Mouse (Mus musculus) left cerebral cortex, postnatal 36 days (tissue): ENCODE results near the gene Pof1b. TPM values are rescaled to one million over a fixed set of nuclear protein-coding genes. Genes with fewer than 3 reads are reported as not detected.

Experiments
- DNase-seq, 2 experiments: peaks; one replicate each; pipeline ENCODE4 v3.0.0; 2021 to 2022; ENCODE audit warnings: low spot score in 2 of 2, mixed read lengths in 1 of 2
- intact Hi-C: fragments of 180-260 bp; cut with DNase I; formaldehyde crosslinking; loops from one replicate; pipeline ENCODE4 v1.15.1; 2025
- total RNA-seq, 2 experiments: library from RNA; stranded (reverse); gene quantifications; 2 replicates each; pipeline ENCODE4 v1.2.3; 2021

Pof1b gene
- not detected for total RNA-seq

DNA sequence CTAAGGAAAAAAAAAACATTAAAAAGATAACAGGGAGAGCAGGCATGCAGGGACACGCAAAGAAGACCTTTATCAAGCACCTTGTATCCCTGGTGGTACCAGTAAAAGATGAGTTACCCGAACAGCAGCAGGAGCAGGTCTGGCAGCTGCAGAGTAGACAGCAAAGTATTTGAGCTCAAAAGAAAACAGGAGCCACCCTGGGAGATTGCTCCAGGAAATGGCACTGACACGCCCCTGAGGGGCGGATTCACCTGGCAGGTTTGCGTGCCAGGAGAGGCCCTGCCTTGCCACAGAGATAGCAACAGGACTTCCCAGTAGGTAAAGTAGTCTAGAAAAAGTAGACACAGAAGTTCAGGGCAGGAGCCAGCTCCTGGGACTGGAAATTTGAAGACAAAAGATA lies at the start of gene Pof1b:
TSS of gene Pof1b (minus strand) at position 144 of the 400 bp plus-strand sequence.
- intact Hi-C loops: no loop called here
- no peak for DNase-seq

DNA sequence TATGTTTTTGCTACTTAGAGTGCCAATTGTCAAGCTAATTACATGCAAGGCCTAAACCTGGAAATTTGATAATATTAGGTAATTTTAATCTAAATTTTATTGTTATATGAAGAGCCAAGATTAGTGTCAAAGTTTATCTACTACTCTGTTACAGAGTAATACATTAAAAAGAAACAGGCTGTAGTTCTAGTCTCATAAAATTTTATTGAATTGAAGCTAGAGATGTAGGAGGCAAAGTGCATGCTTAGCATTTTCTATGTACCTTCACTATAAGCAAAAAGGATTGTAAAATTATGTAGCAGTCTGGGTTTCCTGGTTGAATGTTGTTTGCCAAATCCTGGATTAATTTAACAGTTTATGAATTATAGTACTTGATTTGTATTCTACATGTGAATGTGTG lies 18.1 kb upstream of the Pof1b start:
- no peak for DNase-seq
- intact Hi-C loops: no loop called here

DNA sequence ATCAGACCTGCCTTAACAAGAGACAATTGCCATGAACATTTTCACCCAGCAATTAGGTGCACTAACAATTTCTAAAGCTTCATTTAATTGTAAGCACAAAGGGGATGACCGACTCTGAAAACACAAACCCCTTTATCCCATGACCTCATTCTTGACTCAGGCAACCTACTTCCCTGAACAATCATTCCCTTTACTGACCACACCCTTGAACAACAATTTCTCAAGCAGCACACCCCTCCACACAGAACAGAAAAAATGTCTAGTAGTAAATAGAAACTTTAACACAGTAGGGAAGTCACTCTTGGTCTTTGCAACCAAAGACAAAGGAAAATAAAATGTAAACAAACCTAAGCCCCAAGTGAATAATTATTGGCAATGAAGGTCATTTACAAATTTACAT lies 4.1 kb downstream of the Pof1b start:
- DNase-seq: no peak
- intact Hi-C loops: no loop called here

DNA sequence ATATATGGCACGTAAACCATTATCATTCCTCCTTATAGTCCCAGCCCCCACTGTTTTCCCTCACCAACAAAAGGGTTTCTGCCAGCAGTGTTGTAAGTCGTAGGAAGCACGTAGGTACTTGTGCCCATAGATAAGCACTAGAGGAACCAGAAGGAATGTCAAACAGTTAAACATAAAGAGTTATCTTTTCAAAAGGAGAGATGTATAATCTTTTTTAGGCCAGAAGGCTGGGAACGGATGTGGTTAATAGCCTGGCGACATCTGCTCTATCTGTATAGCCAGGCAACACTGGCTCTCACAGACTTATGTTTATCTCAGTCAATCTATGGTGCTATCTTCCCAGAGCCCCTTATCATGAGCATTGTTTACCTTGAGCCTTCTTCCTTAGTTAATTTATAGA lies 17.8 kb downstream of the Pof1b start:
- DNase-seq: no peak
- intact Hi-C loops: no loop called here

DNA sequence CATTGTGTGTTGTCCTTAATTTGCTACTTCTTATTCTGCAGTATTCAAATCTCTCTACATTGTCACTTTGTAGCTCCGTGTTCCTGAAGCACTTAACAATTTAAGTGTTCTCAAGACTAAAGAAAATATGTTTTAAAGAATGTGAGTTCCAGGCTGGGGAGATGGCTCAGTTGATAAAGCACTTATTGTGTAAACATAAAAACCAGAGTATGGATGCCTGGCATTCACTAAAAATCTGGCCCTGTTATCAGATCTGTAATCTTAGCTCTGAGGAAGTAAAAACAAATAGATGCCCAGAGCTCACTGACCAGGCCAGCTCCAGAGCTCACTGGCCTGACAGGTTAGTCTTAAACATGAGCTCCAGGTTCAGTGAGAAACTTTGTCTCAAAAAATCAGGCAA lies 22.9 kb downstream of the Pof1b start:
- DNase-seq: no peak
- intact Hi-C loops: no loop called here

DNA sequence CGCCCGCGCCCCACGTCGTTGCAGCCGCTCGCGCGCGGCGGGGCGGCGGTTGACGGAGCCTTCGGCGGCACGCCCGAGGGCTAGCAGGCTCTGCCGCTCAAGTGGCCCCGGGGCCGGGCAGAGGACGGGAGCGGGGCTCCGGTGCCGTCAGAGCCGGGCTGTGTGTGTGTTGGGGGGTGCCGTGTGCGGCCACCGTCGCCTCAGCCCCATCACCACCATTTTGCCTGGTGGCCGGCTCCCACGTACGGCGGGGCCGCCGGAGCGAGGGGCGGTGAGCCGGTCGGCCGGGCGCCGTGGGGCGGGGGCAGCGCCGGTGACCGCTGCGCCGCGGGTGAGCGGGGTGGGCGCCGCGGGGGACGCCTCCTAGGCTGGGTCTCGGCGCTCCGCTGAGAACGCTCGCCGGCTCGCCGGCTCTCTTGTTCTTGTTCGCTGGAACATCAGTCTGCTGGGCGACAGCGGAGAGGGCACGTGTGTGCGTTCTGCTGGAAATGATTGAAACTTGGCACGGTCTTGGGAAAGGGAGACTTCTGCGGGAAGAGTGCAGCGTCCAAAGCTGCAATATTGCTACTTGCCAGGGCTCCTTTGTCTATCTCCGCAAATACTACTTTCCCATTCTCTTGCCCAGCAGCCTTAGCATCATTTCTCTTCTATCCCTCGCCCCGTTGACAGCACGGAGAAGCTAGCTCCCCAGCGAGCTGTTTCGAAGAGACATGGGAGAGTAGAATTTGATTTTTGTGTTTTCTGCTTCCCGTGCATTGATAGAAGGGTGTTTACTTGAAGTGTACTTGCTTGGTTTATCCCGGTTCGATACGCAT lies 96.9 kb downstream of the Pof1b start:
- intact Hi-C loops: no loop called here
- DNase-seq: peak; percentile 23 to 26

DNA sequence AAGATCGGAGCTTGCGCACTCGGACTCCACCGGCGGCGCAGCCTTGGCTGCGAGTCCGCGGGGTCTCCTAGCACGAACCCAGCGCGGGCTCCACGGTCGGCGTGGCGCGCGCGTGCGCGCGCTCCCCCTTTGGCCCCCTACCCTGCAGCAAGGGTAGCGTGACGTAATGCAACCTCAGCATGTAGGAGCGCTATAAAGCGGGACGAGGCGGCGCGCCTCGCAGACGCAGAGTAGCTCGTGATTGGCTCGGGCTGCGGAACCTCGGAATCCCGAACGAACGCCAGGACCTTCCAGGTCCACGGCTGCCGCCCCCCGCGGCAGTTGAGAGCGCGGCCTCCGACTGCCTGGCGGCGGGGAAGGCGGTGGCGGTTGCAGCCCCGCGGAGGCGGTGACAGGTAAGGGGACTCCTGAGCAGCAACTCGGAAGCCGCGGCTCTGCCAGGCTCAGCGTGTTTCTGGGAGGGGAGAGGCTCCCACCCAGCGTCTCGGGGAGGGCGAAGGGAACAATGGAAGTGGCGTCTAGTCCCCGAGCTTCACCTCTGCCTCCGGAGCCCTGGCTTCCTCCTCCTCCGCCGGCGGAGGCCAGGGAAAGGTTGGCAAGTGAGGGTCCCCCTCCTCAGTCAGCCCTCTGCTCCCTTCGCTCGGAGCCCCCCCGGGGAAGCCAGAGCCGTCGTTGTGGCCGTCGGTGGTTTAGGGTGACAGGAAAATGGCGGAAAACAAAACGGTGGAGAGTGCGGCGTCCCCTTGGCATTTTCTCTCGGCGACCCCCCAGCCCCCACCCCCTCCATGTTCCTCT lies 97.7 kb downstream of the Pof1b start, which contains the start of gene Zfp711:
TSS of gene Zfp711 (plus strand) at position 16 of the 795 bp plus-strand sequence.
- intact Hi-C loops: no loop called here

More for the DNA sequence above, 97.7 kb downstream of the Pof1b start, which contains the start of gene Zfp711:
- DNase-seq: peak; percentile 72 to 80

Other genes with a start within 250 kb of the Pof1b start
- not detected for gene 2010106E10Rik, start 203.4 kb downstream of the Pof1b start, total RNA-seq
- 10 to 100 TPM; 11.0 to 11.2 TPM for gene Zfp711, start 98.1 kb downstream of the Pof1b start, total RNA-seq